Mouse (Mus musculus) lung, postnatal 36 days (tissue): Measurements from ENCODE around the gene Strip2.

Experiments used
- DNase-seq: peaks from one replicate; pipeline ENCODE4 v3.0.0; 2022; ENCODE audit warnings: mixed read lengths

Strip2 gene

GRCm38 (mm10) chr6:29930665-29931064 lies 13.9 kb downstream of the Strip2 start:
- DNase-seq = no peak

- DNase-seq = no peak
Measured at GRCm38 (mm10) chr6:29931181-29931580, 14.4 kb downstream of the Strip2 start.

- DNase-seq = no peak
Measured at GRCm38 (mm10) chr6:29935741-29936140, 18.9 kb downstream of the Strip2 start.

- DNase-seq = peak; percentile 45
Measured at GRCm38 (mm10) chr6:29940428-29940827, 23.6 kb downstream of the Strip2 start.

GRCm38 (mm10) chr6:29941036-29941435 lies 24.2 kb downstream of the Strip2 start:
- DNase-seq = no peak

- no peak for DNase-seq
Measured at GRCm38 (mm10) chr6:29944465-29944864, 27.7 kb downstream of the Strip2 start.

GRCm38 (mm10) chr6:29946568-29946967 lies 29.8 kb downstream of the Strip2 start:
- DNase-seq = no peak

- no peak for DNase-seq
Measured at GRCm38 (mm10) chr6:29947823-29948222, 31.0 kb downstream of the Strip2 start.

GRCm38 (mm10) chr6:29956749-29957148 lies 39.9 kb downstream of the Strip2 start:
- no peak for DNase-seq

- DNase-seq = no peak
Measured at GRCm38 (mm10) chr6:29958669-29959068, 41.9 kb downstream of the Strip2 start.

- DNase-seq = no peak
Measured at GRCm38 (mm10) chr6:29961081-29961480, 44.3 kb downstream of the Strip2 start.

- DNase-seq = no peak
Measured at GRCm38 (mm10) chr6:29967917-29968316, 51.1 kb downstream of the Strip2 start.

GRCm38 (mm10) chr6:29973341-29973740 lies 56.5 kb downstream of the Strip2 start:
- DNase-seq = no peak

GRCm38 (mm10) chr6:29974836-29975235 lies 58.0 kb downstream of the Strip2 start:
- no peak for DNase-seq

- DNase-seq = no peak
Measured at GRCm38 (mm10) chr6:29980461-29980860, 63.6 kb downstream of the Strip2 start.

GRCm38 (mm10) chr6:29981797-29982196 lies 65.0 kb downstream of the Strip2 start:
- DNase-seq = no peak

- peak; percentile 97 for DNase-seq
Measured at GRCm38 (mm10) chr6:29985058-29985498, 68.3 kb downstream of the Strip2 start.

GRCm38 (mm10) chr6:29985504-29985903 lies 68.7 kb downstream of the Strip2 start:
- no peak for DNase-seq

- DNase-seq = peak; percentile 45
Measured at GRCm38 (mm10) chr6:29985986-29986385, 69.2 kb downstream of the Strip2 start.

GRCm38 (mm10) chr6:29987246-29987645 lies 70.4 kb downstream of the Strip2 start:
- DNase-seq = peak; percentile 71

- DNase-seq = peak; percentile 33
Measured at GRCm38 (mm10) chr6:29998140-29998539, 81.3 kb downstream of the Strip2 start.

- DNase-seq = no peak
Measured at GRCm38 (mm10) chr6:29998771-29999170, 82.0 kb downstream of the Strip2 start.

GRCm38 (mm10) chr6:30002628-30003027 lies 85.8 kb downstream of the Strip2 start:
- no peak for DNase-seq

- DNase-seq = no peak
Measured at GRCm38 (mm10) chr6:30005851-30006250, 89.0 kb downstream of the Strip2 start.

GRCm38 (mm10) chr6:30009204-30009603 lies 92.4 kb downstream of the Strip2 start:
- DNase-seq = no peak
